Mouse (Mus musculus) CH12.LX (cell line): ENCODE measurements around the gene Gm11492. TPM values are rescaled to one million over a fixed set of nuclear protein-coding genes. Genes with fewer than 3 reads are reported as not detected.

Experiments used
- DNase-seq: peaks from one replicate; pipeline ENCODE4 v3.0.0-alpha.2; 2013; ENCODE audit errors: extremely low read depth
- H3K27ac ChIP-seq: 2 replicates; pipeline ENCODE4 v1.5.1; 2012; ENCODE audit warnings: low read depth, mild to moderate bottlenecking, control low read depth, moderate library complexity; ENCODE audit not compliant: insufficient read depth
- H3K27me3 ChIP-seq: replicated peaks from 2 replicates; pipeline ENCODE3; 2012; ENCODE audit warnings: inconsistent platforms
- H3K36me3 ChIP-seq, 2 experiments: replicated peaks in 1 of 2; 2 replicates each; pipeline versions ENCODE3 to v1.6.1; 2012; ENCODE audit warnings: inconsistent platforms in 1 of 2, low read length in 1 of 2, mild to moderate bottlenecking in 1 of 2, mixed read lengths in 1 of 2, moderate library complexity in 1 of 2; ENCODE audit not compliant: control insufficient read depth in 1 of 2, insufficient read depth in 1 of 2
- H3K4me1 ChIP-seq, 2 experiments: 2 replicates each; pipeline ENCODE4 v1.6.1; 2012; ENCODE audit warnings: inconsistent platforms in 1 of 2, moderate library complexity in 1 of 2; ENCODE audit not compliant: insufficient read depth in 2 of 2, control insufficient read depth in 1 of 2
- H3K4me2 ChIP-seq: 2 replicates; pipeline ENCODE4 v1.6.1; 2012; ENCODE audit warnings: low read depth, mild to moderate bottlenecking, control low read depth; ENCODE audit not compliant: poor library complexity, insufficient read depth, severe bottlenecking
- H3K4me3 ChIP-seq, 3 experiments: fragments of 150-350 bp in 1 of 3; sonication (generic) in 1 of 3; replicated peaks in 1 of 3; 2 replicates each; pipeline versions ENCODE3 to v1.5.1; 2011 to 2012; ENCODE audit warnings: low read depth in 2 of 3, low read length in 2 of 3, mild to moderate bottlenecking in 2 of 3, moderate library complexity in 2 of 3, control low read depth in 1 of 3, improper control_type of control experiment in 1 of 3, inconsistent platforms in 1 of 3, mixed read lengths in 1 of 3; ENCODE audit not compliant: poor library complexity in 1 of 3
- H3K79me2 ChIP-seq: replicated peaks from 2 replicates; pipeline ENCODE4 v1.6.1; 2012; ENCODE audit warnings: mild to moderate bottlenecking, moderate library complexity; ENCODE audit not compliant: control insufficient read depth, poor library complexity, insufficient read depth, severe bottlenecking; ENCODE audit errors: extremely low read depth
- H3K9ac ChIP-seq: 2 replicates; pipeline ENCODE4 v1.6.1; 2012; ENCODE audit warnings: low read depth, mild to moderate bottlenecking, control low read depth, moderate library complexity; ENCODE audit not compliant: insufficient read depth
- H3K9me3 ChIP-seq: replicated peaks from 2 replicates; pipeline ENCODE3; 2012; ENCODE audit warnings: low read length, inconsistent platforms, mixed read lengths
- BHLHE40 ChIP-seq: IDR thresholded peaks from 2 replicates; pipeline ENCODE4 v1.6.1; 2011; ENCODE audit warnings: mild to moderate bottlenecking, low read depth, low read length, improper control_type of control experiment
- CHD1 ChIP-seq: IDR thresholded peaks from 2 replicates; pipeline ENCODE4 v1.6.1; 2012; ENCODE audit warnings: low read depth, low read length, improper control_type of control experiment, inconsistent platforms
- CHD2 ChIP-seq: IDR thresholded peaks from 2 replicates; pipeline ENCODE4 v1.6.1; 2011; ENCODE audit warnings: low read length, improper control_type of control experiment
- E2F4 ChIP-seq: IDR thresholded peaks from 2 replicates; pipeline ENCODE4 v1.6.1; 2011; ENCODE audit warnings: low read depth, low read length, improper control_type of control experiment; ENCODE audit not compliant: insufficient replicate concordance
- ELF1 ChIP-seq: IDR thresholded peaks from 2 replicates; pipeline ENCODE4 v1.6.1; 2014; ENCODE audit warnings: low read depth, mild to moderate bottlenecking, inconsistent platforms, low read length, improper control_type of control experiment
- EP300 ChIP-seq: IDR thresholded peaks from 2 replicates; pipeline ENCODE4 v1.6.1; 2011; ENCODE audit warnings: low read length, improper control_type of control experiment
- ETS1 ChIP-seq: conservative IDR thresholded peaks from 2 replicates; pipeline ENCODE4 v1.6.1; 2012; ENCODE audit warnings: low read depth, mild to moderate bottlenecking, inconsistent platforms, low read length, improper control_type of control experiment, moderate library complexity
- IRF4 ChIP-seq: IDR thresholded peaks from 2 replicates; pipeline ENCODE4 v1.6.1; 2014; ENCODE audit warnings: low read depth, mild to moderate bottlenecking, inconsistent platforms, low read length, improper control_type of control experiment
- JUN ChIP-seq: IDR thresholded peaks from 2 replicates; pipeline ENCODE4 v1.6.1; 2011; ENCODE audit warnings: low read depth, mild to moderate bottlenecking, low read length, improper control_type of control experiment, moderate library complexity; ENCODE audit not compliant: insufficient read depth
- JUND ChIP-seq: conservative IDR thresholded peaks from 2 replicates; pipeline ENCODE4 v1.6.1; 2011; ENCODE audit warnings: low read depth, low read length, improper control_type of control experiment
- KAT2A ChIP-seq: IDR thresholded peaks from 2 replicates; pipeline ENCODE4 v1.6.1; 2012; ENCODE audit warnings: low read length, improper control_type of control experiment, inconsistent platforms; ENCODE audit not compliant: insufficient replicate concordance
- MAFK ChIP-seq: IDR thresholded peaks from 2 replicates; pipeline ENCODE4 v1.6.1; 2011; ENCODE audit warnings: low read length, improper control_type of control experiment; ENCODE audit not compliant: insufficient replicate concordance
- MAX ChIP-seq: IDR thresholded peaks from 2 replicates; pipeline ENCODE4 v1.6.1; 2011; ENCODE audit warnings: low read length, improper control_type of control experiment
- MAZ ChIP-seq: IDR thresholded peaks from 2 replicates; pipeline ENCODE4 v1.6.1; 2012; ENCODE audit warnings: low read depth, mild to moderate bottlenecking, inconsistent platforms, low read length, improper control_type of control experiment, moderate library complexity
- MEF2A ChIP-seq: IDR thresholded peaks from 2 replicates; pipeline ENCODE4 v1.6.1; 2014; ENCODE audit warnings: low read depth, mild to moderate bottlenecking, inconsistent platforms, low read length, improper control_type of control experiment, borderline replicate concordance
- MXI1 ChIP-seq: IDR thresholded peaks from 2 replicates; pipeline ENCODE4 v1.6.1; 2011; ENCODE audit warnings: mild to moderate bottlenecking, low read depth, low read length, improper control_type of control experiment
- MYC ChIP-seq: IDR thresholded peaks from 2 replicates; pipeline ENCODE4 v1.6.1; 2011; ENCODE audit warnings: low read depth, mild to moderate bottlenecking, improper control_type of control experiment, low read length
- NELFE ChIP-seq: IDR thresholded peaks from 2 replicates; pipeline ENCODE4 v1.6.1; 2011; ENCODE audit warnings: low read depth, low read length, improper control_type of control experiment
- NRF1 ChIP-seq: IDR thresholded peaks from 2 replicates; pipeline ENCODE4 v1.6.1; 2014; ENCODE audit warnings: low read depth, mild to moderate bottlenecking, inconsistent platforms, low read length, improper control_type of control experiment, moderate library complexity
- POLR2A ChIP-seq: IDR thresholded peaks from 2 replicates; pipeline ENCODE4 v1.6.1; 2011; ENCODE audit warnings: low read depth, mild to moderate bottlenecking, improper control_type of control experiment, low read length
- POLR2AphosphoS2 ChIP-seq: IDR thresholded peaks from 2 replicates; pipeline ENCODE4 v1.6.1; 2011; ENCODE audit warnings: low read depth, low read length, improper control_type of control experiment
- RAD21 ChIP-seq: IDR thresholded peaks from 2 replicates; pipeline ENCODE4 v1.6.1; 2011; ENCODE audit warnings: low read depth, mild to moderate bottlenecking, low read length, improper control_type of control experiment, moderate library complexity
- SIN3A ChIP-seq: IDR thresholded peaks from 2 replicates; pipeline ENCODE4 v1.6.1; 2012; ENCODE audit warnings: low read length, improper control_type of control experiment, inconsistent platforms
- TCF12 ChIP-seq: IDR thresholded peaks from 2 replicates; pipeline ENCODE4 v1.6.1; 2014; ENCODE audit warnings: low read depth, mild to moderate bottlenecking, inconsistent platforms, low read length, improper control_type of control experiment
- UBTF ChIP-seq: IDR thresholded peaks from 2 replicates; pipeline ENCODE4 v1.6.1; 2012; ENCODE audit warnings: low read depth, mild to moderate bottlenecking, inconsistent platforms, low read length, improper control_type of control experiment, moderate library complexity
- USF2 ChIP-seq: conservative IDR thresholded peaks from 2 replicates; pipeline ENCODE4 v1.6.1; 2011; ENCODE audit warnings: low read depth, low read length, improper control_type of control experiment
- ZC3H11A ChIP-seq: IDR thresholded peaks from 2 replicates; pipeline ENCODE4 v1.6.1; 2012; ENCODE audit warnings: low read depth, mild to moderate bottlenecking, inconsistent platforms, low read length, improper control_type of control experiment
- dilution Hi-C: fragments of 300-500 bp; cut with MboI; formaldehyde crosslinking; loops from 2 replicates; pipeline ENCODE4 v1.14.3; 2020; ENCODE audit warnings: low sequenced_read_pairs; ENCODE audit not compliant: extremely low pct_unique_long_range_greater_than_20kb, extremely low pct_ligation_motif_present
- in situ Hi-C: fragments of 300-500 bp; cut with MboI; formaldehyde crosslinking; loops from 3 replicates; pipeline ENCODE4 v1.14.3; 2019; ENCODE audit warnings: low sequenced_read_pairs, low pct_ligation_motif_present, low pct_unique_long_range_greater_than_20kb, mixed read lengths
- polyA plus RNA-seq: library from polyadenylated mRNA; unstranded; fragments of >175 nt; gene quantifications from 2 replicates; pipeline ENCODE4 v1.2.1, GENCODE M21; 2012; ENCODE audit warnings: low read depth; ENCODE audit not compliant: insufficient read length
- total RNA-seq, 2 experiments: library from RNA; depleted of rRNA; stranded (reverse); fragments of 300-350 nt in 1 of 2; fragments of >200 nt in 1 of 2; gene quantifications; 2 replicates each; pipeline ENCODE4 v1.2.3; 2012 to 2014

The Gm11492 gene
- total and polyA plus RNA-seq, 3 experiments = not detected

DNA sequence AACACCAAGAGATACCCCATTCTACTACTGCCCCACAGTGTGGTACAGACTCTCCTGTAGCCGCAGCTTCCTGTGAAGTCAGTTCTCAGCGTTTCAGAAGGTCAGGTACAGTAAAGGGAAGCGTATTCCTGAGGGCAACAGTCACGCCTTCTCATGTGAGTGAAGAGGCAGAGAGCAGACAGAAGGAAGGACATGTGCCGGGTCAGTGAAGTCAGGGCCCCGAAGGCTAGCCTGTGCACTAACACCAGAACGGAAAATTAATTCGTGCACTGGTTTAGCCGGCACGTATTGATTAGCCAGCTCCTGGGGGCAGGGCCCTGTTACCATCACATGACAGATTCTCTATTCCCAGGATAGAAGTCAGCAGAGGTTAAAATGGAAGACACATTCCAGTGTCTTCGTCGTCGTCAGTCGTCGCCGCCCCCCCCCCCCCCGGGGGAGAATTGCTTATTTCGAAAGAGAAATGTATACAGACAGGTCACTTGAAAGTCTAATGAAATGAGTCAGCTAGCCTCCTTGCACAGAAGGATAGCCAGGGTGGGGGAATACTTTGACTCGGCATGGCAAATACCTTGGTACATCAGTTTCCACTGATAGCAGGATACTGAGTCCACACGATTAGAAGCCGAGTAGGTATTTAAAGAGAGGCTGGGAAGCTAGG, 8.2 kb downstream of the Gm11492 start:
- dilution Hi-C loops = no loop called here
- peaks cover 58% of the 10 kb centered on the region for H3K27me3 ChIP-seq
- H3K27ac ChIP-seq = no peak overlapping the region
- H3K9ac ChIP-seq = no peak overlapping the region
- peak overlapping the region in 1 of 3 experiments; percentile 4 for H3K4me3 ChIP-seq
- peak overlapping the region; percentile 37 for H3K4me2 ChIP-seq
- peaks cover 15 to 33% of the 10 kb centered on the region in 2 experiments for H3K4me1 ChIP-seq
- H3K79me2 ChIP-seq = no peaks in the 10 kb centered on the region
- TF ChIP-seq ZC3H11A (no peak), ELF1 (0 out of 2 replicates have a peak, but pooled peaks have one; percentile 9), E2F4 (no peak), MAZ (peak; percentile 95), RAD21 (no peak), NELFE (no peak), TCF12 (peak; percentile 58; the same call in 1 of the 2 replicates), MAX (peak; percentile 20; the same call in 1 of the 2 replicates), MYC (no peak; the same call in 1 of the 2 replicates), JUND (peak; percentile 92), KAT2A (no peak), MEF2A (peak; percentile 46), CHD1 (no peak), POLR2AphosphoS2 (no peak), BHLHE40 (peak; percentile 77), IRF4 (peak; percentile 98), JUN (peak; percentile 90), NRF1 (no peak), ETS1 (peak; percentile 73), CHD2 (peak; percentile 78), MXI1 (no peak), USF2 (no peak), UBTF (no peak), EP300 (peak; percentile 87), POLR2A (no peak), SIN3A (peak; percentile 50; the same call in 1 of the 2 replicates), MAFK (peak; percentile 45; the same call in 1 of the 2 replicates)
- H3K9me3 ChIP-seq = no peaks in the 10 kb centered on the region
- H3K36me3 ChIP-seq = no peaks in the 10 kb centered on the region
- in situ Hi-C loops = no loop called here
- DNase-seq = peak; percentile 50
